Mouse (Mus musculus): ENCODE results near the gene Arsk. TPM values are rescaled to one million over a fixed set of nuclear protein-coding genes. Genes with fewer than 3 reads are reported as not detected.
A peak's percentile ranks its signal among the peaks of the same experiment; 100 is the strongest.

The Arsk gene
- polyA plus RNA-seq, 1 experiment, result 1.2 TPM

DNA sequence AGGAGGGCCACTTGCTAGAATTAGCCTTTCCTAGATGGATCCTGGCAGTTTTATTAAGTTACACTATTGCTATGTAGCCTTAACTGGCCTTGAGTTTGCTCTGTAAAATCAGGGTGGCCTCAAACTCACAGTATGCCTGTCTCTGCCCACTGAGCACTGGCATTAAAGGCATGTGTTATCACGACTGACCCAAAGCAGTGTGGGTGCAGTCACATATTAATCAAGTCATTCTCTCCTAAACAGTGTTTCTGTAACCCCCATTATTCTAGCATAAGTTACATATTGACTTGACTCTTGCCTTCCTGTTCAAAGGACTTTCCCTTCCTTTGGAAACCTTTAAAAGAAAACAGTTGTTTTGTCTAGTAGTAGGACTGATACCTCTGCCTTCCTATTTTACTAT, 56.0 kb downstream of the Arsk start:
- 37% methylated on average over 1 of the region's 1 CpGs for WGBS
- Histone ChIP-seq H3K27ac (ENCODE audit: insufficient read depth, low read depth, low read length) (no peak overlapping the region), H3K36me3 (ENCODE audit: control insufficient read depth, insufficient read depth, low read length) (no peaks in the 10 kb centered on the region), H3K4me1 (ENCODE audit: control insufficient read depth, insufficient read depth, insufficient read length, low read length) (no peaks in the 10 kb centered on the region), H3K27me3 (ENCODE audit: control insufficient read depth, insufficient read depth, low read length) (no peaks in the 10 kb centered on the region), H3K4me3 (ENCODE audit: low read depth, low read length) (no peak overlapping the region)
- no peak for TF ChIP-seq POLR2A (IDR thresholded peaks at IDR 0.05; ENCODE audit: low read depth, low read length)
- TF ChIP-seq CTCF (IDR thresholded peaks at IDR 0.05; ENCODE audit: extremely low read depth, insufficient read length, insufficient replicate concordance, low read depth, low read length), result no peak

DNA sequence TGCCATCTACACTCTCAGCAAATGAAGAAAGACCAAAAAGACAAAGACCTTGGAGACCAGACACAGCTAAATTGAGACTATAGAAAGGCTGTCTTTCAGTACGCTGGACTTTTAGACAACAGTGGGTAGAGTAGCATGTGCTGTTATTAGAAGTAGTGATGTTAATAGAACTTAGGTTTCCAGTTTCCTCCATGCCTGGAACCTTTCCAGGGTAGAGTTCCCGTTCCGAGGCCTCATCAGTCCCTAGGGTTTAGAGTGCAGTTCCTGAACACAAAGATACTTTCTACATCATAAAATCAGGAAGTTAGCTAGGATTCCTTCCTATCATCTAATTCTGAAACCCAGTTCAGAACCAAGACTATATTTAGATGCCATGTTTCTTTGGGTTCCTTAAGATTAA, 73.9 kb downstream of the Arsk start:
- H3K4me3 ChIP-seq (ENCODE audit: low read depth, low read length), result no peak overlapping the region
- H3K4me1 ChIP-seq (ENCODE audit: control insufficient read depth, insufficient read depth, insufficient read length, low read length), result no peaks in the 10 kb centered on the region
- WGBS, result 65% methylated on average over 3 of the region's 3 CpGs
- H3K36me3 ChIP-seq (ENCODE audit: control insufficient read depth, insufficient read depth, low read length), result no peaks in the 10 kb centered on the region
- H3K27ac ChIP-seq (ENCODE audit: insufficient read depth, low read depth, low read length), result no peak overlapping the region
- TF ChIP-seq POLR2A (IDR thresholded peaks at IDR 0.05; ENCODE audit: low read depth, low read length), result no peak
- TF ChIP-seq CTCF (IDR thresholded peaks at IDR 0.05; ENCODE audit: extremely low read depth, insufficient read length, insufficient replicate concordance, low read depth, low read length), result no peak
- H3K27me3 ChIP-seq (ENCODE audit: control insufficient read depth, insufficient read depth, low read length), result no peaks in the 10 kb centered on the region

DNA sequence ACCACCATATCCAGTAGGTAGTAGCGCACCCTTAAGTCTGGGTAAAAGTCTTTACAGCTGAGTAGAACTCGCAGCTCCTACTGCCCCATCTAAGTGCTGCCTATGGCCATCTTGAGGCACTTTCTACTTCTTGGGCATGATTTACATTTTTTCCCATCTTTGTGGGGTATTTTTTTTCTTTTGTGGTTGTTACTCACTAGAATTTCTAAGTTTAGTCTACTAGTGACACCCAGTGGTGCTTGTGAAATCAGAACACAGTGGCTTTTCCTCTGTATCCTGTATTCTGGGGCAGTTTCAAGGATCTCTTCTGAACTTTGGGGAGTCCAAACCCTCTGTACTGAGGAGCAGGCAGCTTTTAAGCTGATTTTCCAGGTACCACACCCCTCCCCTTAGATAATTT, 76.7 kb downstream of the Arsk start:
- no peak overlapping the region for H3K4me3 ChIP-seq (ENCODE audit: low read depth, low read length)
- no peak overlapping the region for H3K27ac ChIP-seq (ENCODE audit: insufficient read depth, low read depth, low read length)
- WGBS, result 91% methylated on average over 2 of the region's 2 CpGs
- no peaks in the 10 kb centered on the region for H3K36me3 ChIP-seq (ENCODE audit: control insufficient read depth, insufficient read depth, low read length)
- H3K4me1 ChIP-seq (ENCODE audit: control insufficient read depth, insufficient read depth, insufficient read length, low read length), result peaks cover 3% of the 10 kb centered on the region; the same call in 1 of the 2 replicates
- no peaks in the 10 kb centered on the region for H3K27me3 ChIP-seq (ENCODE audit: control insufficient read depth, insufficient read depth, low read length)
- TF ChIP-seq POLR2A (IDR thresholded peaks at IDR 0.05; ENCODE audit: low read depth, low read length), result no peak
- no peak for TF ChIP-seq CTCF (IDR thresholded peaks at IDR 0.05; ENCODE audit: extremely low read depth, insufficient read length, insufficient replicate concordance, low read depth, low read length)

DNA sequence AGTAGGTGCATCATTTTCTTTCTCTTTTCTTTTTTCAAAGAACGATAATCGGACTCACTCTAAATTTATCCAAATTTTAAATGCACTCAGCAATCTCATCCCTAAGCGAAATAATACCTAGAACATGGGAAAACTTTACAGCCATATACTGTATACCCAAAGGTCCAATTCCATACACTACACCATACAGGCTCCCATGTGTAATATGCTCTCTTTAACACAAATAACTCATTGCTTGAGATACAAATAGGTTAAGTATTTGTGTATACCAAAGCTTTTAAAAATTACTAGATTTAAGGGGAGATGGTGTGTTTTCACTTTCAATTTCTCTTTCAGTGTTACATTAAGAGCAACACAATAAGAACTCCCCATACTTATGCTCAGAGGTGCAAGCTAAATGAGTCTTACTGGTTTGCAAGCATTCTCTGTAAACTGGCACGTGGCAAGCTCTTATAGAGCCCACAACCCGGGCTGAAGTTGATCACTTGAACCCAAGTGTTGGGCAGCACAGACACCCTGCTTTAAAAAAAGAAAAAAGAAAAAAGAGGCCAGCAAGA, 79.5 kb downstream of the Arsk start:
- TF ChIP-seq CTCF (IDR thresholded peaks at IDR 0.05; ENCODE audit: extremely low read depth, insufficient read length, insufficient replicate concordance, low read depth, low read length) (no peak), POLR2A (IDR thresholded peaks at IDR 0.05; ENCODE audit: low read depth, low read length) (no peak)
- H3K4me3 ChIP-seq (ENCODE audit: low read depth, low read length), result peak overlapping the region; percentile 73
- 0 out of 2 replicates have a peak, but pooled peaks cover 1% of the 10 kb centered on the region for H3K36me3 ChIP-seq (ENCODE audit: control insufficient read depth, insufficient read depth, low read length)
- H3K27ac ChIP-seq (ENCODE audit: insufficient read depth, low read depth, low read length), result peak overlapping the region; percentile 85
- WGBS, result 18% methylated on average over 5 of the region's 5 CpGs
- H3K27me3 ChIP-seq (ENCODE audit: control insufficient read depth, insufficient read depth, low read length), result no peaks in the 10 kb centered on the region
- peaks cover 3% of the 10 kb centered on the region; the same call in 1 of the 2 replicates for H3K4me1 ChIP-seq (ENCODE audit: control insufficient read depth, insufficient read depth, insufficient read length, low read length)

DNA sequence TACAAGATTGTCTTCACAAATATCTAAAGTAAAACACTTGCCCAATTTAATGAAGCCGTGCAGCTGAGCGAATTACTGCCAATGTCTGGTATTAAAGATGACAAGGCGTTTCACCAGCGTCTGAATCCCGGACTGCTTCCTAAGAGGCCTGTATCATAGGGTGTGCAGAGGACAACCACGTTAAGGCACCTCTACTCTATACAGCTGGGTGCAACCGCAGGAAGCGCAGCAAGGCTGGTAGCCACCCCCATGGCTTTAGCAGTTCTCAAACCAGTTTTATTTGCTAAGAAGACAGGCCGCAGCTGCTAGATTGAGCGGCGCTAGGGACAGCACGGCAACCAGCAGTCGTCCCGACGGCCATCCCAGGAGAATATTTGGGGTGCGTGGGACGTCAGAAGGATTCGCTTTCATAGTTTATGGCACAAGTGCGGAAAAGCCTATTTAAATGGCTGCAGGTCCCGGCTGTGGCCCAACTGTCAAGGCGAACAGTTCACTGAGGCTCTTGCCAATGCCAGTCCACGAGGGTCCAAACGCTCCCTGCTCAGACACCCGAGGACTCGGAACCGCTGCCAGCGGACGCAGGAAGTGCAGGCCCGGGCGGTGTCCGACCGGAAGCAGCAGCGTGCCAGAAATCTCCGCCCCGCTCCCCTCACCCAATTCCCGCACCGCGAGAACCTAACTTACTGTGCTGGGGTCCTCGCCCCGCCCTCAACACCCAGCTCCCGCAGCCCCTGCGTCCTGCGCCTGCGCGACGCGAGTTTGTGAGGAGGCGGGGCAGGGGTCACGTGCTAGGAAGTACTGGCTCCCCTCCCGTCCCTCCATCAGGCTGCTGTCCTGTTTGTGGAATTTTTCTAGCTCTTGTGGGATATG, 80.3 kb downstream of the Arsk start, which contains the start of gene Rfesd:
TSS of gene Rfesd (minus strand) at position 746 of the 870 bp plus-strand sequence.
- peak within 1 kb of the TSS; percentile 73 for H3K4me3 ChIP-seq (ENCODE audit: low read depth, low read length)
- H3K4me1 ChIP-seq (ENCODE audit: control insufficient read depth, insufficient read depth, insufficient read length, low read length), result peaks cover 3% of the 10 kb centered on the region; the same call in 1 of the 2 replicates
- TF ChIP-seq POLR2A (IDR thresholded peaks at IDR 0.05; ENCODE audit: low read depth, low read length) (peak; percentile 53), CTCF (IDR thresholded peaks at IDR 0.05; ENCODE audit: extremely low read depth, insufficient read length, insufficient replicate concordance, low read depth, low read length) (peak; percentile 22; the same call in 1 of the 2 replicates)
- H3K27ac ChIP-seq (ENCODE audit: insufficient read depth, low read depth, low read length), result peak within 1 kb of the TSS; percentile 85
- H3K36me3 ChIP-seq (ENCODE audit: control insufficient read depth, insufficient read depth, low read length), result 0 out of 2 replicates have a peak, but pooled peaks cover 1% of the 10 kb centered on the region
- under 1% methylated on average over 50 of the region's 50 CpGs for WGBS
- no peaks in the 10 kb centered on the region for H3K27me3 ChIP-seq (ENCODE audit: control insufficient read depth, insufficient read depth, low read length)

DNA sequence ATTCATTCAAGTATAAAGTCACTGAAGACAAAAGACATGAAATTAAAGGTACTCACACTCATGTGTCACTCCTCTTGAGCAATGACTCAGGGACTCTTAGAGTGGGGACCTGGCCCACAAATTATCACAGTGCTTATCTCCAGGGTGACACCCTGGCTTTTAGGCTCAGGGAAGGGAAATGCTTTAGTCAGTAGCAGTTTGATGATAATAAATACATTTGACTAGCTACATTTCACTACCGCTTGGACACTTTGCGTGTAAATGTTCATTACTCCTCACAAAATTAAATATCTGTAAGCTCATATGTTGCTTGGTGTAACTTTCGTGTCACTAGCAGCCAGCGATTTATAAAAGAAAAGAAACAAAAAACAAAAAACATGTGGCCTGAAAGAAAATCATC, 81.0 kb downstream of the Arsk start:
- peaks cover 3% of the 10 kb centered on the region; the same call in 1 of the 2 replicates for H3K4me1 ChIP-seq (ENCODE audit: control insufficient read depth, insufficient read depth, insufficient read length, low read length)
- peak overlapping the region; percentile 84 for H3K27ac ChIP-seq (ENCODE audit: insufficient read depth, low read depth, low read length)
- WGBS, result 50% methylated on average over 4 of the region's 4 CpGs
- no peak for TF ChIP-seq CTCF (IDR thresholded peaks at IDR 0.05; ENCODE audit: extremely low read depth, insufficient read length, insufficient replicate concordance, low read depth, low read length)
- TF ChIP-seq POLR2A (IDR thresholded peaks at IDR 0.05; ENCODE audit: low read depth, low read length), result no peak
- no peaks in the 10 kb centered on the region for H3K27me3 ChIP-seq (ENCODE audit: control insufficient read depth, insufficient read depth, low read length)
- 0 out of 2 replicates have a peak, but pooled peaks cover 1% of the 10 kb centered on the region for H3K36me3 ChIP-seq (ENCODE audit: control insufficient read depth, insufficient read depth, low read length)
- no peak overlapping the region for H3K4me3 ChIP-seq (ENCODE audit: low read depth, low read length)

DNA sequence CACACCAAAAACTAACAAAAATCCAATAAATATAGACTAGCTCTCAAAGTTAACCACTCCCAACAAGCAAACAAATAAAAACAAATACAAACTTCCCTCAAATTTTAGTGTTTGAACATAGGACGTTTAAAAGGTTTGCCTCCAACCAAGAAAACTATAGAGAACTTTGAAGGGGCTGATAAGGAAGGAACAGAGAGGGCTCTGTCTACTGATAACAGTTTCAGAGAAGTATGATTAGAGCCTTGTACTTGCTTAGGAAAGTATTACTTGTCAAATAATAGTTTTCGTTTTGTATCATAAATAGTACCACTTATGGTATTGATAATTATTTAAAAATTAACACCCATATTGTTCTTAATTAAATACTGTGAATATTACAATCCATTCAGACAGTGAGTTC, 83.9 kb downstream of the Arsk start:
- Histone ChIP-seq H3K4me1 (ENCODE audit: control insufficient read depth, insufficient read depth, insufficient read length, low read length) (peaks cover 3% of the 10 kb centered on the region; the same call in 1 of the 2 replicates), H3K36me3 (ENCODE audit: control insufficient read depth, insufficient read depth, low read length) (0 out of 2 replicates have a peak, but pooled peaks cover 1% of the 10 kb centered on the region), H3K27me3 (ENCODE audit: control insufficient read depth, insufficient read depth, low read length) (no peaks in the 10 kb centered on the region), H3K27ac (ENCODE audit: insufficient read depth, low read depth, low read length) (no peak overlapping the region), H3K4me3 (ENCODE audit: low read depth, low read length) (no peak overlapping the region)
- 40% methylated on average over 2 of the region's 2 CpGs for WGBS
- TF ChIP-seq POLR2A (IDR thresholded peaks at IDR 0.05; ENCODE audit: low read depth, low read length) (no peak), CTCF (IDR thresholded peaks at IDR 0.05; ENCODE audit: extremely low read depth, insufficient read length, insufficient replicate concordance, low read depth, low read length) (no peak)

Other genes with a start within 250 kb of the Arsk start
- 3.9 and 8.3 TPM in 2 replicates for gene Rhobtb3, start 154.7 kb downstream of the Arsk start, polyA plus RNA-seq (2012; rRNA removed)
- not detected in 2 replicates for gene Spata9, start 131.5 kb downstream of the Arsk start, polyA plus RNA-seq (2012; rRNA removed)
- gene Rfesd, start 79.9 kb downstream of the Arsk start, polyA plus RNA-seq (2012; rRNA removed), result 1.5 and 2.0 TPM in 2 replicates
- 0.05 TPM in 1 of 2 replicates, not detected in the other for gene Gpr150, start 41.7 kb downstream of the Arsk start, polyA plus RNA-seq (2012; rRNA removed)
- 2.8 and 4.5 TPM in 2 replicates for gene Ttc37, start 74 bp upstream of the Arsk start, polyA plus RNA-seq (2012; rRNA removed)
- gene Fam81b, start 206.4 kb upstream of the Arsk start, polyA plus RNA-seq (2012; rRNA removed), result not detected in 2 replicates

Measured in small intestine, adult 2 months (tissue).